Mouse (Mus musculus) brain, embryonic 14.5 days (tissue): ENCODE data around the gene Clec12b. TPM values are rescaled to one million over a fixed set of nuclear protein-coding genes. Genes with fewer than 3 reads are reported as not detected.
"Not testable (repeated sequence)": the region's sequence is repeated elsewhere in the genome, so short reads cannot be mapped to it uniquely, and the experiment has no call there.

Experiments used
- DNase-seq: peaks from one replicate; pipeline ENCODE4 v3.0.0-alpha.2; 2011; ENCODE audit warnings: low read depth
- CTCF ChIP-seq: fragments of 200-500 bp; IDR thresholded peaks from 2 replicates; pipeline ENCODE4 v1.5.1; 2012; ENCODE audit warnings: inconsistent platforms, mild to moderate bottlenecking, moderate library complexity, borderline replicate concordance; ENCODE audit not compliant: insufficient read depth, insufficient read length; ENCODE audit errors: extremely low read depth
- POLR2A ChIP-seq: fragments of 200-500 bp; IDR thresholded peaks from 2 replicates; pipeline ENCODE4 v1.6.1; 2012; ENCODE audit warnings: mild to moderate bottlenecking, inconsistent platforms, borderline replicate concordance; ENCODE audit not compliant: poor library complexity, insufficient read depth, insufficient read length, severe bottlenecking; ENCODE audit errors: extremely low read depth
- polyA plus RNA-seq: library from polyadenylated mRNA; depleted of rRNA; stranded (reverse); fragments of >200 nt; gene quantifications from 2 replicates; pipeline ENCODE4 v1.2.3, GENCODE M21; 2012

Gene Clec12b
- polyA plus RNA-seq, 1 experiment: 0.15 TPM

- DNase-seq: no peak
- TF ChIP-seq POLR2A: no peak
- TF ChIP-seq CTCF: no peak
Observed at GRCm38 (mm10) chr6:129369374-129370132, 16.1 kb downstream of the Clec12b start.

GRCm38 (mm10) chr6:129365959-129366359, 19.7 kb downstream of the Clec12b start:
- DNase-seq: peak; percentile 87
- no peak for TF ChIP-seq POLR2A
- peak; percentile 81; the same call in 1 of the 2 replicates for TF ChIP-seq CTCF

- no peak for TF ChIP-seq POLR2A
- no peak for TF ChIP-seq CTCF
- DNase-seq: no peak
Observed at GRCm38 (mm10) chr6:129363942-129364341, 21.7 kb downstream of the Clec12b start.

- TF ChIP-seq CTCF (no peak), POLR2A (no peak)
- DNase-seq: no peak
Observed at GRCm38 (mm10) chr6:129359515-129359914, 26.2 kb downstream of the Clec12b start.

- no peak for DNase-seq
- no peak for TF ChIP-seq CTCF
- no peak for TF ChIP-seq POLR2A
Observed at GRCm38 (mm10) chr6:129356430-129356829, 29.2 kb downstream of the Clec12b start.

GRCm38 (mm10) chr6:129355774-129356173, 29.9 kb downstream of the Clec12b start:
- no peak for DNase-seq
- TF ChIP-seq POLR2A (no peak), CTCF (no peak)

- no peak for TF ChIP-seq POLR2A
- TF ChIP-seq CTCF: no peak
- DNase-seq: no peak
Observed at GRCm38 (mm10) chr6:129351091-129351490, 34.6 kb downstream of the Clec12b start.

- no peak for DNase-seq
- no peak for TF ChIP-seq CTCF
- no peak for TF ChIP-seq POLR2A
Observed at GRCm38 (mm10) chr6:129349524-129350352, 35.9 kb downstream of the Clec12b start.

- TF ChIP-seq CTCF: no peak
- no peak for TF ChIP-seq POLR2A
- DNase-seq: no peak
Observed at GRCm38 (mm10) chr6:129344408-129344807, 41.3 kb downstream of the Clec12b start.

- DNase-seq: not testable (repeated sequence)
Observed at GRCm38 (mm10) chr6:129342391-129342790, 43.3 kb downstream of the Clec12b start, which contains the start of gene Clec12a. Gene Clec12a, plus strand, starts transcription at chr6:129342691.

- TF ChIP-seq CTCF (no peak), POLR2A (no peak)
- DNase-seq: no peak
Observed at GRCm38 (mm10) chr6:129337751-129338150, 47.9 kb downstream of the Clec12b start.

- peak; percentile 77 for DNase-seq
- peak; percentile 65 for TF ChIP-seq CTCF
- no peak for TF ChIP-seq POLR2A
Observed at GRCm38 (mm10) chr6:129333674-129334078, 52.0 kb downstream of the Clec12b start.

- no peak for DNase-seq
- TF ChIP-seq POLR2A (no peak), CTCF (no peak)
Observed at GRCm38 (mm10) chr6:129331610-129332009, 54.1 kb downstream of the Clec12b start, which contains the start of gene 4922502D21Rik. Gene 4922502D21Rik, minus strand, starts transcription at chr6:129331796.
